Mouse (Mus musculus): ENCODE results near the gene Nbr1. TPM values are rescaled to one million over a fixed set of nuclear protein-coding genes. Genes with fewer than 3 reads are reported as not detected.
"Not testable (repeated sequence)": the region's sequence is repeated elsewhere in the genome, so short reads cannot be mapped to it uniquely, and the experiment has no call there.

Gene Nbr1
- polyA plus RNA-seq, 1 experiment from 2014 or later: 44.5 TPM

DNA sequence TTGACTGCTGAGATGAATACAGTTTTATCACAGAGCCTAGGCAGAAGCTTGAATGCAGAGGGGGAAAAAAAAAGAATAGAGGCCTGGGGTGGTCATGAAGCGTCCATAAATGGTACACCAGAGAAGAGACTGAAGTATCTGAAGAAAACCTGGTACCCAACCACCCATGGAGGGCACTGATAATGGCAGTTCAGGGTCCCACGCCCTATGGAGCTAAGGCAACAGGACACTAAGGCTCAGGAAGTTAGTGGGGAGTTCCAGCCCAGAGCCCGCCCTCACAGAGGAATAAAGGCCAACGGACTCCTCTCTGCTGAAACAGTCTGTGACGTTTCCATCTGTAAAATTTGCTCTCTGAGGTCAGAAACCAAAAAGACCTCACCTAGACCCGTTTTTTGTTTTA is 63.4 kb downstream of the Nbr1 start:
- Histone ChIP-seq H3K4me3 (ENCODE audit: low read depth, low read length) (no peak overlapping the region), H3K9ac (ENCODE audit: low read depth, low read length) (no peak overlapping the region), H3K4me2 (replicated peaks; ENCODE audit: low read depth) (no peak overlapping the region), H3K9me3 (ENCODE audit: control insufficient read depth) (no peaks in the 10 kb centered on the region), H3K4me1 (replicated peaks; ENCODE audit: control insufficient read depth, insufficient read depth, low read length) (no peaks in the 10 kb centered on the region; the same call in 1 of the 2 replicates), H3K27me3 (replicated peaks; ENCODE audit: control insufficient read depth, insufficient read depth, low read length) (no peaks in the 10 kb centered on the region), H3K27ac (ENCODE audit: low read depth, low read length) (no peak overlapping the region), H3K36me3 (ENCODE audit: control insufficient read depth, insufficient read depth) (no peaks in the 10 kb centered on the region)
- no peak for TF ChIP-seq CTCF (IDR thresholded peaks at IDR 0.05; ENCODE audit: low read depth)
- no peak for ATAC-seq
- 80% methylated on average over 6 of the region's 6 CpGs for WGBS

DNA sequence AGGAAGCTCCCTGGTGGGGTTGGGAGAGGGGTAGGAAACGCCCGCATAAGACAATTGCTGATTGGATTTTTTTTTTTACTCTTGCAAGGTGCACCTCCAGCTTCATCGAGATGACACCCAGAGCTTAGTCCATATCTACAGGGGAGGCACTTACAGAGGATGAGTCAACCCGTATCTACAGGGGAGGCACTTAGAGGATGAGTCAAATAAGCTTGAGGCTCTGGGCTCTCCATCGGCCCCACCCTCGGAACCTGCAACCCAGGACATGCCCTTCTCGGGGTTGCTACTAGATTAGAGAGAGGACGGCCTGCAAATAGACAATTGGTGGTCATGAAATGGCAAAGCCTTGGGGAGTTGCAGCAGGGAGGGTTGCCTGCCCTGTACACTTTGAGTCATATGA is 64.2 kb downstream of the Nbr1 start:
- 88% methylated on average over 8 of the region's 8 CpGs for WGBS
- no peak for TF ChIP-seq CTCF (IDR thresholded peaks at IDR 0.05; ENCODE audit: low read depth)
- no peaks in the 10 kb centered on the region for H3K4me1 ChIP-seq (replicated peaks; ENCODE audit: control insufficient read depth, insufficient read depth, low read length)

DNA sequence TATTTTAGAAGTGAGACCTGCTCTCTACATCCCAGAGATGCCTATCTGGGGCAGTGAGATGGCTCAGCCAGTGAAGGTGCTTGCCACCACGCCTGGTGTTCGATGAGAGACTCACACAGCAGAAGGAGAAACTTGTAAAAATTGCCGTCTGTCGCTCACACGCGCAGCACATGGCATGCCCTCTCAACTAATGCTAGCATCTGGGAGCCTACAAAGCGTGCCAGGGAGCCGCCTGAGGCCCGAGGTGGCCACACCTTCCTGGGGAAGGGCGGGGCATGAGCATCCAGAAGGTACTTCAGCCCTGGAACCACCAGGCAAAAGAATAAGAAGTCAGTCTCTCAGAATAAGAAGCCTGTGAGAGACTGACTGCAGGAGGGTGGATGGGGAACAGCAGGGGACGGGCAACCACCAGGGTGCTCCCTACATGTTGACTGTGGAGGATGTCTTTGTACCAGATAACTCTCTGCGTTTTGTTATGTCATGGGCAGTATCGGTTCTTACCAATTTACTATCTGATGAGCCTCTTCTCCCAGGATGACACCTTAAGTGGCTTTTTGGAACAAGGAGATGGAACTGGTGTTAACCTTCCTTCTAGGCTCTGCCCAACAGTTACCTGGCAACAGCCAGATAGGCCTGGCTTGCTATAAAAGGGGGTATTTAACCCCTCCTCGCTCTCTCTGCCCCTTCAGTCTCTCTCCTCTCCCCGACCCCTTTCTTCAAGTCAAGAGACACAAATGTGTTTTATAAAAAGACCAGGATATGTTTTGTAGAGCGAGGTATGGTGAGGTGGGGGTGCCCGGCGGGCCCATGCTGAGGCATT is 65.2 kb downstream of the Nbr1 start:
- no peaks in the 10 kb centered on the region for H3K27me3 ChIP-seq (replicated peaks; ENCODE audit: control insufficient read depth, insufficient read depth, low read length)
- H3K4me3 ChIP-seq (ENCODE audit: low read depth, low read length): no peak overlapping the region
- peak; percentile 17; the same call in 1 of the 2 replicates for ATAC-seq
- TF ChIP-seq CTCF (IDR thresholded peaks at IDR 0.05; ENCODE audit: low read depth): no peak
- H3K9ac ChIP-seq (ENCODE audit: low read depth, low read length): no peak overlapping the region
- H3K4me1 ChIP-seq (replicated peaks; ENCODE audit: control insufficient read depth, insufficient read depth, low read length): no peaks in the 10 kb centered on the region
- no peaks in the 10 kb centered on the region for H3K9me3 ChIP-seq (ENCODE audit: control insufficient read depth)
- whole genome bisulfite sequencing: 24% methylated on average over 18 of the region's 18 CpGs
- H3K27ac ChIP-seq (ENCODE audit: low read depth, low read length): no peak overlapping the region
- no peak overlapping the region for H3K4me2 ChIP-seq (replicated peaks; ENCODE audit: low read depth)
- H3K36me3 ChIP-seq (ENCODE audit: control insufficient read depth, insufficient read depth): no peaks in the 10 kb centered on the region

More for the DNA sequence above, 64.2 kb downstream of the Nbr1 start:
- H3K9me3 ChIP-seq (ENCODE audit: control insufficient read depth): no peaks in the 10 kb centered on the region
- ATAC-seq: no peak
- H3K4me3 ChIP-seq (ENCODE audit: low read depth, low read length): no peak overlapping the region
- no peak overlapping the region for H3K27ac ChIP-seq (ENCODE audit: low read depth, low read length)
- H3K9ac ChIP-seq (ENCODE audit: low read depth, low read length): no peak overlapping the region
- H3K4me2 ChIP-seq (replicated peaks; ENCODE audit: low read depth): no peak overlapping the region
- no peaks in the 10 kb centered on the region for H3K36me3 ChIP-seq (ENCODE audit: control insufficient read depth, insufficient read depth)
- H3K27me3 ChIP-seq (replicated peaks; ENCODE audit: control insufficient read depth, insufficient read depth, low read length): no peaks in the 10 kb centered on the region

DNA sequence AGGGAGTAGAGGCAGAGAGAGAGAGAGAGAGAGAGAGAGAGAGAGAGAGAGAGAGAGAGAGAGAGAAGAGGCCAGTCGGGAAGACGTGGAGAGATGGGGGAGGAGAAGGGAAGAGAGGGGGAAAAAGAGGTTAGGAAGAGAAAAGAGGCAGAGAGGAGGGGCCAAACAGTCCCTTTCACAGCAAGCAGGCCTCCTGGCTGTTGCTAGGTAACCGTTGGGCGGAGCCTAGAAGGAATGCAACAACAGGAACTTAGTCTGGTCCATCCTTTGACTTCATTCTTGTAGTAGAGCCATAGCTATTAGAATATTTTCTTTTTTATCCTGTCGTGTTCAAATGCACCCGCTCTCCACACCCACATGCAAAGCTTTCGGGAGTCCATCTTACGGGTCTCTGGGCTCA is 65.9 kb downstream of the Nbr1 start:
- H3K4me3 ChIP-seq (ENCODE audit: low read depth, low read length): no peak overlapping the region
- H3K36me3 ChIP-seq (ENCODE audit: control insufficient read depth, insufficient read depth): no peaks in the 10 kb centered on the region
- no peaks in the 10 kb centered on the region for H3K4me1 ChIP-seq (replicated peaks; ENCODE audit: control insufficient read depth, insufficient read depth, low read length)
- H3K9me3 ChIP-seq (ENCODE audit: control insufficient read depth): no peaks in the 10 kb centered on the region
- no peak for TF ChIP-seq CTCF (IDR thresholded peaks at IDR 0.05; ENCODE audit: low read depth)
- H3K27ac ChIP-seq (ENCODE audit: low read depth, low read length): no peak overlapping the region
- no peak overlapping the region for H3K9ac ChIP-seq (ENCODE audit: low read depth, low read length)
- no peaks in the 10 kb centered on the region for H3K27me3 ChIP-seq (replicated peaks; ENCODE audit: control insufficient read depth, insufficient read depth, low read length)
- no peak for ATAC-seq
- WGBS: 16% methylated on average over 8 of the region's 8 CpGs
- H3K4me2 ChIP-seq (replicated peaks; ENCODE audit: low read depth): no peak overlapping the region; the same call in none of the 2 replicates

DNA sequence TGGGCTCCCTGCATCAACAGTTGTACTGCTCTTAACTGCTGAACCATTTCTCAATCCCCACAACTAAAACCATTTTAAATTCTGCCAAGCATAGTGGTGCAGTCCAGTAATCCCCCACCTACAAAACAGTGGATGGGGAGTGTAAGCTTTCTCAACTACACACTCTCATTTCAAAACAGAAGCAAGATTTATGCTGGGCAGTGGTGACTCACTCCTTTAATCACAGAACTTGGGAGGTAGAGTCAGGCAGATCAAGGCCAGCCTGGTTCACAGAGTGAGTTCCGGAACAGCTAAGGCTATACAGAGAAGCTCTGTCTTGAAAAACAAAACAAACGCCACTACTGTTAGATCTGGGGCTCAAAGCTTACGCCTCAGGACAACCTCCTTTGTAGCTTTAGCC is 66.6 kb downstream of the Nbr1 start:
- Histone ChIP-seq H3K9me3 (ENCODE audit: control insufficient read depth) (no peaks in the 10 kb centered on the region), H3K27ac (ENCODE audit: low read depth, low read length) (no peak overlapping the region), H3K36me3 (ENCODE audit: control insufficient read depth, insufficient read depth) (no peaks in the 10 kb centered on the region), H3K27me3 (replicated peaks; ENCODE audit: control insufficient read depth, insufficient read depth, low read length) (no peaks in the 10 kb centered on the region), H3K4me2 (replicated peaks; ENCODE audit: low read depth) (no peak overlapping the region), H3K4me3 (ENCODE audit: low read depth, low read length) (no peak overlapping the region), H3K9ac (ENCODE audit: low read depth, low read length) (no peak overlapping the region), H3K4me1 (replicated peaks; ENCODE audit: control insufficient read depth, insufficient read depth, low read length) (no peaks in the 10 kb centered on the region)
- WGBS: 85% methylated on average over 3 of the region's 3 CpGs
- TF ChIP-seq CTCF (IDR thresholded peaks at IDR 0.05; ENCODE audit: low read depth): no peak
- ATAC-seq: no peak

DNA sequence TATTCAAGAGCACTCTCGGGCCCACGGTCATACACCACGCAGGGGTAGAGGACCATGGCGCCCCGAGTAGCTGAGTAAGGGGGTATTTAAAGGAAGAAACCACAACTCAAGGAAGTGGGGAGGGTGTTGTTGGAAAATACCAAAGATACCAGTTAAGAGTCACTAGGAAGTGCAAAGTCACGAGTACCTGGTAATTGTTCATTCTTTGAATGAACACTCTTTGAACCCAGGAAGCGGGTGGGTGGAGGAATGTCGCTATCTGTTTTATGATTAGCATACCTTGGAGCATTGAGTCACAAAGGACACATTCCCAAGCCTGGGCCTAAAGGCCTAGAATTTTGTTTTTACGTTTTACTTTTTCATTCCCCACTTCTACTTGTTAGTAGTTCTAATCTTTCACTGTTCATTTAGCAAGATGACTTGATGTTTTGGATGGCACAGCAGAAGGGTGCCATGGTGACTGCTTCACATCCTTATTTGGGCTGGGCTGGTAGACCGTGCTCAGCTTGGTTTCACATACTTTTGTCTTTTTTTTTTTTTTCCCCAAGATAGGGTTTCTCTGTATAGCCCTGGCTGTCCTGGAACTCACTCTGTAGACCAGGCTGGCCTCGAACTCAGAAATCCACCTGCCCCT is 68.2 kb downstream of the Nbr1 start:
- not testable (repeated sequence) for H3K36me3 ChIP-seq (ENCODE audit: control insufficient read depth, insufficient read depth); H3K4me3 ChIP-seq (ENCODE audit: low read depth, low read length); H3K9me3 ChIP-seq (ENCODE audit: control insufficient read depth); H3K27ac ChIP-seq (ENCODE audit: low read depth, low read length); H3K4me2 ChIP-seq (replicated peaks; ENCODE audit: low read depth); H3K27me3 ChIP-seq (replicated peaks; ENCODE audit: control insufficient read depth, insufficient read depth, low read length); H3K9ac ChIP-seq (ENCODE audit: low read depth, low read length); H3K4me1 ChIP-seq (replicated peaks; ENCODE audit: control insufficient read depth, insufficient read depth, low read length); ATAC-seq
- WGBS: 70% methylated on average over 11 of the region's 11 CpGs
